Mouse (Mus musculus) MEL (cell line): ENCODE data around the gene Mecom. TPM values are rescaled to one million over a fixed set of nuclear protein-coding genes. Genes with fewer than 3 reads are reported as not detected.

ENCODE experiments used
- DNase-seq: peaks from one replicate; pipeline ENCODE4 v3.0.0; 2011; ENCODE audit warnings: low read depth, low spot score
- H3K27ac ChIP-seq: 2 replicates; pipeline ENCODE4 v1.5.1; 2012; ENCODE audit warnings: low read depth, mild to moderate bottlenecking, control low read depth, low read length, moderate library complexity; ENCODE audit not compliant: control insufficient read depth
- H3K27me3 ChIP-seq, 2 experiments: fragments of 150-350 bp in 1 of 2; sonication (generic) in 1 of 2; 2 replicates each; pipeline ENCODE4 v1.6.1; 2012; ENCODE audit warnings: low read length in 2 of 2, mild to moderate bottlenecking in 2 of 2, improper control_type of control experiment in 1 of 2, moderate library complexity in 1 of 2; ENCODE audit not compliant: insufficient read depth in 2 of 2, control insufficient read depth in 1 of 2
- H3K36me3 ChIP-seq, 2 experiments: 2 replicates each; pipeline ENCODE4 v1.6.1; 2012 to 2014; ENCODE audit warnings: low read length in 2 of 2, improper control_type of control experiment in 1 of 2, inconsistent platforms in 1 of 2, mild to moderate bottlenecking in 1 of 2; ENCODE audit not compliant: insufficient read depth in 2 of 2, control insufficient read depth in 1 of 2
- H3K4me1 ChIP-seq, 2 experiments: fragments of 150-350 bp in 1 of 2; sonication (generic) in 1 of 2; 2 replicates each; pipeline ENCODE4 v1.6.1; 2012; ENCODE audit warnings: low read length in 2 of 2, improper control_type of control experiment in 1 of 2, mild to moderate bottlenecking in 1 of 2; ENCODE audit not compliant: insufficient read depth in 2 of 2, control insufficient read depth in 1 of 2
- H3K4me3 ChIP-seq, 2 experiments: fragments of 150-350 bp in 1 of 2; sonication (generic) in 1 of 2; 2 replicates each; pipeline ENCODE4 v1.5.1; 2012; ENCODE audit warnings: low read depth in 2 of 2, low read length in 2 of 2, mild to moderate bottlenecking in 2 of 2, moderate library complexity in 2 of 2, control low read depth in 1 of 2, improper control_type of control experiment in 1 of 2; ENCODE audit not compliant: control insufficient read depth in 1 of 2, insufficient read depth in 1 of 2
- H3K79me2 ChIP-seq: 2 replicates; pipeline ENCODE4 v1.6.1; 2012; ENCODE audit warnings: mild to moderate bottlenecking, low read length, moderate library complexity; ENCODE audit not compliant: control insufficient read depth, poor library complexity, insufficient read depth
- H3K9ac ChIP-seq: 2 replicates; pipeline ENCODE4 v1.6.1; 2012; ENCODE audit warnings: low read depth, mild to moderate bottlenecking, control low read depth, low read length, moderate library complexity; ENCODE audit not compliant: control insufficient read depth, poor library complexity, severe bottlenecking
- H3K9me3 ChIP-seq: fragments of 150-350 bp; sonication (generic); replicated peaks from 2 replicates; pipeline ENCODE4 v1.6.1; 2012; ENCODE audit warnings: mild to moderate bottlenecking, low read length, improper control_type of control experiment, moderate library complexity; ENCODE audit not compliant: insufficient read depth
- BHLHE40 ChIP-seq: IDR thresholded peaks from 2 replicates; pipeline ENCODE4 v1.6.1; 2012; ENCODE audit warnings: low read depth, mild to moderate bottlenecking, inconsistent platforms, low read length, improper control_type of control experiment, borderline replicate concordance
- CHD2 ChIP-seq: IDR thresholded peaks from 2 replicates; pipeline ENCODE4 v1.6.1; 2011; ENCODE audit warnings: low read length, improper control_type of control experiment
- CTCF ChIP-seq, 3 experiments: IDR thresholded peaks in 2 of 3; conservative IDR thresholded peaks in 1 of 3; 2 replicates each; pipeline ENCODE4 v1.5.1; 2011 to 2012; ENCODE audit warnings: low read length in 3 of 3, low read depth in 2 of 3, mild to moderate bottlenecking in 2 of 3, improper control_type of control experiment in 1 of 3, inconsistent platforms in 1 of 3, mixed read lengths in 1 of 3, moderate library complexity in 1 of 3; ENCODE audit not compliant: control insufficient read depth in 1 of 3, insufficient read depth in 1 of 3, poor library complexity in 1 of 3, severe bottlenecking in 1 of 3
- ELF1 ChIP-seq: IDR thresholded peaks from 2 replicates; pipeline ENCODE4 v1.6.1; 2014; ENCODE audit warnings: low read depth, mild to moderate bottlenecking, inconsistent platforms, low read length, improper control_type of control experiment, moderate library complexity
- KAT2A ChIP-seq: conservative IDR thresholded peaks from 2 replicates; pipeline ENCODE4 v1.6.1; 2012; ENCODE audit warnings: low read depth, low read length, improper control_type of control experiment, inconsistent platforms
- MAZ ChIP-seq: IDR thresholded peaks from 2 replicates; pipeline ENCODE4 v1.6.1; 2012; ENCODE audit warnings: low read depth, mild to moderate bottlenecking, inconsistent platforms, low read length, improper control_type of control experiment
- MYC ChIP-seq: IDR thresholded peaks from 2 replicates; pipeline ENCODE4 v1.6.1; 2011; ENCODE audit warnings: low read depth, mild to moderate bottlenecking, low read length, improper control_type of control experiment, moderate library complexity
- USF1 ChIP-seq: IDR thresholded peaks from 2 replicates; pipeline ENCODE4 v1.6.1; 2014; ENCODE audit warnings: low read depth, mild to moderate bottlenecking, inconsistent platforms, low read length, improper control_type of control experiment, moderate library complexity
- ZMIZ1 ChIP-seq: IDR thresholded peaks from 2 replicates; pipeline ENCODE4 v1.6.1; 2012; ENCODE audit warnings: low read depth, mild to moderate bottlenecking, inconsistent platforms, low read length, improper control_type of control experiment, moderate library complexity
- polyA plus RNA-seq, 2 experiments: library from polyadenylated mRNA; stranded (reverse) in 1 of 2; unstranded in 1 of 2; fragments of >175 nt in 1 of 2; fragments of >200 nt in 1 of 2; gene quantifications; 2 replicates each; pipeline versions ENCODE4 v1.2.1 to v1.2.4; 2012; ENCODE audit warnings: low replicate concordance in 2 of 2, low read depth in 1 of 2; ENCODE audit not compliant: insufficient read length in 2 of 2, insufficient read depth in 1 of 2, missing spikeins in 1 of 2
- total RNA-seq: library from RNA; depleted of rRNA; stranded (reverse); fragments of 300-350 nt; gene quantifications from 2 replicates; pipeline ENCODE4 v1.2.3, GENCODE M21; 2012

Gene Mecom
- total and polyA plus RNA-seq, 3 experiments, result 0.04 TPM; not detected in 2

GRCm38 (mm10) chr3:30254451-30254850 lies 293.4 kb downstream of the Mecom start:
- Histone ChIP-seq H3K9ac (no peak overlapping the region), H3K36me3 (no peaks in the 10 kb centered on the region), H3K4me3 (no peak overlapping the region), H3K27ac (no peak overlapping the region), H3K4me1 (no peaks in the 10 kb centered on the region), H3K9me3 (no peaks in the 10 kb centered on the region), H3K27me3 (no peaks in the 10 kb centered on the region), H3K79me2 (no peaks in the 10 kb centered on the region)
- TF ChIP-seq USF1 (no peak), CTCF (IDR thresholded peaks at IDR 0.05 in 2 of 3, conservative IDR thresholded peaks at IDR 0.05 in 1 of 3; ENCODE audit: control insufficient read depth in 1 of 3, insufficient read depth in 1 of 3, low read depth in 2 of 3, low read length in 3 of 3, poor library complexity in 1 of 3, severe bottlenecking in 1 of 3) (no peak), BHLHE40 (no peak), KAT2A (no peak)
- no peak for DNase-seq

- DNase-seq, result no peak
Measured at GRCm38 (mm10) chr3:30253714-30254113, 294.1 kb downstream of the Mecom start.

GRCm38 (mm10) chr3:30248656-30249384 lies 299.0 kb downstream of the Mecom start:
- Histone ChIP-seq H3K4me1 (no peaks in the 10 kb centered on the region), H3K4me3 (no peak overlapping the region), H3K9me3 (no peaks in the 10 kb centered on the region), H3K27ac (no peak overlapping the region), H3K79me2 (no peaks in the 10 kb centered on the region), H3K9ac (no peak overlapping the region), H3K27me3 (no peaks in the 10 kb centered on the region), H3K36me3 (no peaks in the 10 kb centered on the region)
- DNase-seq, result no peak
- TF ChIP-seq BHLHE40, result no peak
- TF ChIP-seq ZMIZ1, result no peak
- TF ChIP-seq ELF1, result no peak

More at GRCm38 (mm10) chr3:30253714-30254113, 294.1 kb downstream of the Mecom start:
- no peaks in the 10 kb centered on the region for H3K9me3 ChIP-seq
- no peak overlapping the region for H3K27ac ChIP-seq
- no peaks in the 10 kb centered on the region for H3K36me3 ChIP-seq
- H3K4me1 ChIP-seq, result no peaks in the 10 kb centered on the region
- no peaks in the 10 kb centered on the region for H3K79me2 ChIP-seq
- no peak for TF ChIP-seq CHD2
- no peak for TF ChIP-seq MAZ
- TF ChIP-seq MYC, result no peak
- H3K9ac ChIP-seq, result no peak overlapping the region
- no peaks in the 10 kb centered on the region for H3K27me3 ChIP-seq
- no peak overlapping the region for H3K4me3 ChIP-seq
